Mouse (Mus musculus) lung, postnatal 0 days (tissue): ENCODE results near the gene Fstl1. TPM values are rescaled to one million over a fixed set of nuclear protein-coding genes. Genes with fewer than 3 reads are reported as not detected.
A peak's percentile ranks its signal among the peaks of the same experiment; 100 is the strongest.

Experiments used
- ATAC-seq: fragments of 200-750 bp; cut with Nextera tagmentation; 2 replicates; pipeline ENCODE4 v1.8.0; 2017; ENCODE audit warnings: moderate library complexity
- DNase-seq: peaks from one replicate; pipeline ENCODE4 v3.0.0-alpha.2; 2016; ENCODE audit warnings: low spot score
- H3K27ac ChIP-seq: fragments of 300-500 bp; sonication (generic); 2 replicates; pipeline ENCODE4 v1.5.1; 2014; ENCODE audit warnings: antibody characterized with exemption, mild to moderate bottlenecking, low read length, mixed read lengths
- H3K27me3 ChIP-seq: fragments of 300-500 bp; sonication (generic); replicated peaks from 2 replicates; pipeline ENCODE4 v1.6.1; 2014; ENCODE audit warnings: low read length, mixed read lengths; ENCODE audit not compliant: insufficient read depth
- H3K36me3 ChIP-seq: fragments of 300-500 bp; sonication (generic); 2 replicates; pipeline ENCODE4 v1.6.1; 2014; ENCODE audit warnings: low read length, mixed read lengths; ENCODE audit not compliant: insufficient read depth
- H3K4me1 ChIP-seq: fragments of 300-500 bp; sonication (generic); 2 replicates; pipeline ENCODE4 v1.6.1; 2014; ENCODE audit warnings: antibody characterized with exemption, low read depth, low read length, mixed read lengths; ENCODE audit not compliant: insufficient read depth
- H3K4me2 ChIP-seq: fragments of 300-500 bp; sonication (generic); replicated peaks from 2 replicates; pipeline ENCODE4 v1.6.1; 2014; ENCODE audit warnings: low read depth, mild to moderate bottlenecking, low read length, moderate library complexity, mixed read lengths
- H3K4me3 ChIP-seq: fragments of 300-500 bp; sonication (generic); 2 replicates; pipeline ENCODE4 v1.5.1; 2014; ENCODE audit warnings: low read depth, low read length
- H3K9ac ChIP-seq: fragments of 300-500 bp; sonication (generic); replicated peaks from 2 replicates; pipeline ENCODE4 v1.6.1; 2014; ENCODE audit warnings: low read depth, mild to moderate bottlenecking
- H3K9me3 ChIP-seq: fragments of 300-500 bp; sonication (generic); 2 replicates; pipeline ENCODE4 v1.6.1; 2016; ENCODE audit warnings: low read length, mixed read lengths
- CTCF ChIP-seq: IDR thresholded peaks from 2 replicates; pipeline ENCODE4 v1.5.1; 2016; ENCODE audit warnings: antibody characterized with exemption, mild to moderate bottlenecking
- EP300 ChIP-seq: IDR thresholded peaks from 2 replicates; pipeline ENCODE4 v1.6.1; 2016; ENCODE audit warnings: antibody characterized with exemption, mild to moderate bottlenecking, control low read depth
- WGBS: fragments of 180-500 bp; shearing (Covaris S2); extraction: QIAGEN DNeasy Blood & Tissue Kit; methylation state at CpG from one replicate; pipeline ENCODE4 v1.1.7; 2014; 5-methylcytosine and 5-hydroxymethylcytosine counted together
- polyA plus RNA-seq: library from polyadenylated mRNA; unstranded; fragments of >200 nt; fragmentation: Nextera tagmentation; extraction: Ambion mirVana; gene quantifications from 2 replicates; pipeline ENCODE4 v1.2.1, GENCODE M21; 2015

Gene Fstl1
- polyA plus RNA-seq, 1 experiment from 2014 or later = 305 TPM

DNA sequence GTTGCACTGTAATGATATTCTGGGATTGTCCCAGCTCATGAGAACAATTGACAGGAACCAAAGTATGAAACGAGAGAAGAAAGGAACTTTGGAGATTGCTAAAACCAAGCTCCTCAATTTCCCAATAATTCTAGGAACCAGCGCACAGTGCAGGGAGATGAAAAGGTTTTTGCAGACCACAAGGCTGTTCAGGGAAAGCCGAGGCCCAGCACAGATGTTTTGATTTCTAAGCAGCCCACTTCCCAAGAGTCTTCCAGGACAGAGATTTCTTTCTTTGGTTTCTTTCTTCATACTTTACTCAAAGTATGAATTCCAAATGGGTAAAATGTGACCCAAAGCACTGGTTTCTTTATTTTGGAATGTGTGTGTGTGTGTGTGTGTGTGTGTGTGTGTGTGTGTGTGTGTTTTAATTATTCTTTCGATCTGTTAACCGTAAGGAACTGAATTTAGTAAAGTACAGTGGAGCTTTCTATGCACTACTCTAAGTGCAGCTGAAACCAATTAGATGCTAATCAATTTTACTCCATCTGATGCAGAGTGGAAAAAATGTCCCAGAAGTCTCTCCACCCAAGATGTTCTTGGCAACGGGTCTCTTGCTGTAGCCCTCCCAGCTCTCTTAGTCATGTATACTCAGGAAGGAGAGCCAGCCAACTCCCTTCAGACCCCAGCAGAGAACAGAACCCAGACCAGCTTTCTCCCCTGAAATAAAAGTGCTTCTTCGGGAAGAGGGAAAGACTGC lies 44.5 kb upstream of the Fstl1 start:
- H3K4me2 ChIP-seq = no peak overlapping the region
- peak overlapping the region; percentile 40; the same call in 1 of the 2 replicates for H3K27ac ChIP-seq
- ATAC-seq (peak; percentile 70), DNase-seq (peak; percentile 74)
- TF ChIP-seq EP300 = no peak
- TF ChIP-seq CTCF = no peak
- no peak overlapping the region for H3K4me3 ChIP-seq
- no peak overlapping the region for H3K9ac ChIP-seq
- 51% methylated on average over 7 of the region's 7 CpGs for WGBS
- H3K36me3 ChIP-seq = no peaks in the 10 kb centered on the region
- peaks cover 4% of the 10 kb centered on the region; the same call in 1 of the 2 replicates for H3K4me1 ChIP-seq
- no peaks in the 10 kb centered on the region for H3K9me3 ChIP-seq
- H3K27me3 ChIP-seq = no peaks in the 10 kb centered on the region

GRCm38 (mm10) chr16:37740076-37740475 lies 36.6 kb upstream of the Fstl1 start:
- no peak overlapping the region for H3K4me3 ChIP-seq
- H3K27ac ChIP-seq = no peak overlapping the region
- DNase-seq = no peak
- 80% methylated on average over 2 of the region's 2 CpGs for WGBS
- TF ChIP-seq CTCF (no peak), EP300 (no peak)
- H3K36me3 ChIP-seq = no peaks in the 10 kb centered on the region
- ATAC-seq = no peak
- no peaks in the 10 kb centered on the region for H3K27me3 ChIP-seq
- H3K9me3 ChIP-seq = no peaks in the 10 kb centered on the region
- H3K4me1 ChIP-seq = no peaks in the 10 kb centered on the region
- H3K4me2 ChIP-seq = no peak overlapping the region
- H3K9ac ChIP-seq = no peak overlapping the region

DNA sequence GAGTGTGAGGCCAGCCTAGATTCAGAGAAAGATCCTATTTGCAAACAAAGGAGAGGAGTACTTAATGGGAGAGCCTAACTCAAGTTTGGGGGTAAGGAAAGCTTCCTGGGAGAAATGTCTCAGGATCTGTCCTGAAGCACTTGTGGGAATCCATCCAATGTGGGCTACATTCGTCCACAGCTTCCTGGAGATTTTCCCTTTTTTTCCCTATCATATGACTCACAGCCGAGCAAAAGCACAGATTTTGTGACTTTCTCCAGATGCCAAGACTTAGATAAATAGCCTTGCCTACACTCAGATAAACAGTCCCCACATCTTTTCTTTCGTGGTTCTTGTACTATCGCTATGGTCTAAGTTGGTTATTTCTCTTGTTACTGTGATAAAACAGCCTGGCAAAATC lies 34.4 kb upstream of the Fstl1 start:
- Histone ChIP-seq H3K4me1 (no peaks in the 10 kb centered on the region), H3K9me3 (no peaks in the 10 kb centered on the region), H3K4me2 (no peak overlapping the region), H3K27ac (no peak overlapping the region), H3K36me3 (no peaks in the 10 kb centered on the region), H3K4me3 (no peak overlapping the region), H3K9ac (no peak overlapping the region), H3K27me3 (no peaks in the 10 kb centered on the region)
- no peak for ATAC-seq
- DNase-seq = no peak
- TF ChIP-seq CTCF (no peak), EP300 (no peak)
- WGBS = 44% methylated on average over 4 of the region's 4 CpGs

DNA sequence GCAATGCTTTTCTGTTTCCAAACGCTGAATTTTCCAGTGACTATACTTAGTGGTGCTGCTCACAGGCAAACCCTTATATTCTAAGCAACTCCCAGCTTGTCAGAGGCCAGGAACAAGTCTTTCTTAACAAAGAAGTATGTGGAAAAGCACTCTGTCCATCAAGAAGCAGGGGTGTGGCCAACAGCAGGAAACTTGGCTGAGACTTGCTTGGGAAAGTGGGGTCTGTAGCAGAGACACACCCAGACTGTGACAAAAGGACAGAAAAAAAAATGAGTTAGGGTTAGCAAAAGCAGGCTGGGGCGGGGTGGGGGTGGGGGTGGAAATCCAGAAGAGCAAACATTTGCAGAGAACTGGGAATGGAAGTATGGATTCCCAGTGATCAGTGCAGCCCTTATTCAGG lies 23.8 kb upstream of the Fstl1 start:
- peaks cover 6% of the 10 kb centered on the region; the same call in 1 of the 2 replicates for H3K4me1 ChIP-seq
- H3K9me3 ChIP-seq = no peaks in the 10 kb centered on the region
- H3K4me2 ChIP-seq = no peak overlapping the region
- no peak for TF ChIP-seq EP300
- no peak for TF ChIP-seq CTCF
- no peaks in the 10 kb centered on the region for H3K27me3 ChIP-seq
- no peak overlapping the region for H3K4me3 ChIP-seq
- H3K36me3 ChIP-seq = no peaks in the 10 kb centered on the region
- ATAC-seq = peak; percentile 89
- 12% methylated on average over 2 of the region's 2 CpGs for WGBS
- no peak overlapping the region for H3K9ac ChIP-seq
- H3K27ac ChIP-seq = peak overlapping the region; percentile 33; the same call in 1 of the 2 replicates
- DNase-seq = peak; percentile 87

GRCm38 (mm10) chr16:37753809-37754208 lies 22.9 kb upstream of the Fstl1 start:
- ATAC-seq = peak; percentile 20; the same call in 1 of the 2 replicates
- H3K4me2 ChIP-seq = no peak overlapping the region

GRCm38 (mm10) chr16:37754483-37754882 lies 22.2 kb upstream of the Fstl1 start:
- no peak overlapping the region for H3K4me2 ChIP-seq
- no peaks in the 10 kb centered on the region for H3K36me3 ChIP-seq
- H3K4me1 ChIP-seq = peaks cover 6% of the 10 kb centered on the region; the same call in 1 of the 2 replicates
- no peaks in the 10 kb centered on the region for H3K27me3 ChIP-seq
- H3K4me3 ChIP-seq = no peak overlapping the region
- TF ChIP-seq EP300 = no peak
- no peak for TF ChIP-seq CTCF
- no peak overlapping the region for H3K9ac ChIP-seq
- H3K27ac ChIP-seq = peak overlapping the region; percentile 20; the same call in 1 of the 2 replicates
- WGBS = 14% methylated on average over 4 of the region's 4 CpGs
- H3K9me3 ChIP-seq = no peaks in the 10 kb centered on the region
- DNase-seq (peak; percentile 30), ATAC-seq (peak; percentile 35; the same call in 1 of the 2 replicates)

More at GRCm38 (mm10) chr16:37753809-37754208, 22.9 kb upstream of the Fstl1 start:
- Histone ChIP-seq H3K9ac (no peak overlapping the region), H3K36me3 (no peaks in the 10 kb centered on the region), H3K4me3 (no peak overlapping the region), H3K9me3 (no peaks in the 10 kb centered on the region), H3K4me1 (peaks cover 6% of the 10 kb centered on the region; the same call in 1 of the 2 replicates), H3K27me3 (no peaks in the 10 kb centered on the region), H3K27ac (no peak overlapping the region)
- peak; percentile 56 for DNase-seq
- 63% methylated on average over 1 of the region's 1 CpGs for WGBS
- TF ChIP-seq CTCF = no peak
- no peak for TF ChIP-seq EP300
